1 mouse cellular context compared by ENCODE assay signal in the genomic region with DNA sequence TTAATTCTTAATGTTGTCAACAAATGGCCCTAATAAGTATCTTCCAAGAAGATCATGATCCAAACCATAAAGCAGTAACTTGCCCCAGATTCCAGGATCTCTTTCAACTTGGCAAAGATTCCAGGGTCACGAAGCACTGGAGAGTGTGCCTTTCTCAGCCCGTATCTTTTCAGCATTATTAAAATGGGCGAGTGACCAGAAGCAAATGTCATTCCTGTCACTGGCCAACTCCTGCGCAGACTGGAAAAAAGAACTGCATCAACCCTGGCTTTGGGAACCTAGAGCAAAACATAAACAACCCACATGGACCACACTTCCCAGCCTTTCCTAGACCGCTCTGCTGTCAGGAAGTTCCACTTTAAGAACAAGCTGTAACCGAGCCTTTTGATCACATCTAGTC.
TF ChIP-seq lines count a peak whose summit lies in the region.

No protein-coding gene starts in this region.

TF ChIP-seq in CH12.LX, 34 proteins besides CTCF, POLR2A, EP300 and RAD21:
- no peak for TF ChIP-seq MAX (IDR thresholded peaks at IDR 0.05; ENCODE audit: low read length)
- TF ChIP-seq IRF4 (IDR thresholded peaks at IDR 0.05; ENCODE audit: low read depth, low read length), result no peak
- TF ChIP-seq ZC3H11A (IDR thresholded peaks at IDR 0.05; ENCODE audit: low read depth, low read length), result no peak
- TF ChIP-seq JUND (conservative IDR thresholded peaks at IDR 0.05; ENCODE audit: low read depth, low read length), result no peak
- TF ChIP-seq USF1 (IDR thresholded peaks at IDR 0.05; ENCODE audit: low read depth, low read length), result no peak
- TF ChIP-seq UBTF (IDR thresholded peaks at IDR 0.05; ENCODE audit: low read depth, low read length), result no peak
- no peak for TF ChIP-seq ZNF384 (IDR thresholded peaks at IDR 0.05; ENCODE audit: low read depth, low read length)
- no peak for TF ChIP-seq USF2 (conservative IDR thresholded peaks at IDR 0.05; ENCODE audit: low read depth, low read length)
- TF ChIP-seq KAT2A (IDR thresholded peaks at IDR 0.05; ENCODE audit: insufficient replicate concordance, low read length), result no peak
- TF ChIP-seq E2F4 (IDR thresholded peaks at IDR 0.05; ENCODE audit: insufficient replicate concordance, low read depth, low read length), result no peak
- TF ChIP-seq JUN (IDR thresholded peaks at IDR 0.05; ENCODE audit: insufficient read depth, low read depth, low read length), result no peak
- no peak for TF ChIP-seq TBP (conservative IDR thresholded peaks at IDR 0.05; ENCODE audit: low read depth, low read length)
- no peak for TF ChIP-seq BHLHE40 (IDR thresholded peaks at IDR 0.05; ENCODE audit: low read depth, low read length)
- no peak for TF ChIP-seq POLR2AphosphoS2 (IDR thresholded peaks at IDR 0.05; ENCODE audit: low read depth, low read length)
- no peak for TF ChIP-seq MEF2A (IDR thresholded peaks at IDR 0.05; ENCODE audit: borderline replicate concordance, low read depth, low read length)
- no peak for TF ChIP-seq CHD1 (IDR thresholded peaks at IDR 0.05; ENCODE audit: low read depth, low read length)
- no peak for TF ChIP-seq RCOR1 (conservative IDR thresholded peaks at IDR 0.05; ENCODE audit: low read depth, low read length)
- TF ChIP-seq MAFK (IDR thresholded peaks at IDR 0.05; ENCODE audit: insufficient replicate concordance, low read length), result no peak
